Mouse (Mus musculus): ENCODE data around the gene Gm20425.

DNA sequence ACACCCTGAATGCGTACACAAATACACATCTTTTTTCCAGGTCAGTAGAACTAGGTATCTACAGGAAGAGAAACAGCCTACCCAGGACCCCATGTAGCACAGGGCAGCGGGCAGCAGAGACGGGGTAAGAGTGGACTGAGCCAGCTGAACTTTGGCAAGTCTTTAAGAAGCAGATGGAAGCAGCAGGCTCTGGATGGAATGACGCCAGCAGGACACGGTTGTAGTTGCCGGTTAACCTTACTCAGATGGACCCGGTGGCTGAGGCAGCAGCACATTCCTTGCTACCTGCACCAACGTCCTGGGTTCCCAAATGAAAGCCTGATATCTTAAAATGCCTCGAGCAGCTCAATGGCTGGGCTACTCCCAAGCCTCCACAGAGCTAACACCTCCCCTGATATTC, 43.4 kb downstream of the Gm20425 start:
- TF ChIP-seq POLR2A (IDR thresholded peaks at IDR 0.05; ENCODE audit: borderline replicate concordance, control insufficient read depth, low read depth, low read length) (no peak), CTCF (IDR thresholded peaks at IDR 0.05; ENCODE audit: control insufficient read depth, insufficient read depth, low read length) (no peak)

Data from bone marrow, adult 2 months (tissue).